Mouse (Mus musculus) testis, adult 2 months (tissue): ENCODE results near the gene Foxc2. TPM values are rescaled to one million over a fixed set of nuclear protein-coding genes. Genes with fewer than 3 reads are reported as not detected.

Experiments
- H3K27ac ChIP-seq: fragments of 200-500 bp; 2 replicates; pipeline ENCODE4 v1.5.1; 2012; ENCODE audit warnings: low read depth, low read length; ENCODE audit not compliant: control insufficient read depth, insufficient read depth
- H3K27me3 ChIP-seq: fragments of 200-500 bp; 2 replicates; pipeline ENCODE4 v1.6.1; 2012; ENCODE audit warnings: mild to moderate bottlenecking, low read length, moderate library complexity; ENCODE audit not compliant: control insufficient read depth, insufficient read depth
- H3K36me3 ChIP-seq: fragments of 200-500 bp; 2 replicates; pipeline ENCODE4 v1.6.1; 2012; ENCODE audit warnings: mild to moderate bottlenecking, low read length; ENCODE audit not compliant: control insufficient read depth, insufficient read depth
- H3K4me1 ChIP-seq: fragments of 200-500 bp; 2 replicates; pipeline ENCODE4 v1.6.1; 2012; ENCODE audit warnings: low read length; ENCODE audit not compliant: control insufficient read depth, insufficient read depth
- H3K4me3 ChIP-seq: fragments of 200-500 bp; 2 replicates; pipeline ENCODE4 v1.5.1; 2012; ENCODE audit warnings: low read depth, mild to moderate bottlenecking, low read length, moderate library complexity, mixed read lengths; ENCODE audit not compliant: control insufficient read depth
- CTCF ChIP-seq: fragments of 200-500 bp; IDR thresholded peaks from 2 replicates; pipeline ENCODE4 v1.5.1; 2012; ENCODE audit warnings: low read depth, mild to moderate bottlenecking, inconsistent platforms, low read length, moderate library complexity; ENCODE audit not compliant: control insufficient read depth, insufficient read depth, insufficient replicate concordance
- POLR2A ChIP-seq: fragments of 200-500 bp; IDR thresholded peaks from 2 replicates; pipeline ENCODE4 v1.6.1; 2012; ENCODE audit warnings: low read depth, mild to moderate bottlenecking, inconsistent platforms, low read length, moderate library complexity; ENCODE audit not compliant: control insufficient read depth
- polyA plus RNA-seq: library from polyadenylated mRNA; depleted of rRNA; stranded (reverse); fragments of >200 nt; gene quantifications from 2 replicates; pipeline ENCODE4 v1.2.3, GENCODE M21; 2012

Gene Foxc2
- polyA plus RNA-seq, 1 experiment: 0.20 TPM

- Histone ChIP-seq H3K27ac (no peak overlapping the region), H3K4me3 (no peak overlapping the region), H3K36me3 (no peaks in the 10 kb centered on the region), H3K27me3 (peaks cover 2% of the 10 kb centered on the region), H3K4me1 (peaks cover 6% of the 10 kb centered on the region; the same call in 1 of the 2 replicates)
- TF ChIP-seq POLR2A (no peak), CTCF (no peak)
Observed at GRCm38 (mm10) chr8:121121704-121122103, 5.7 kb downstream of the Foxc2 start.

- no peak overlapping the region for H3K4me3 ChIP-seq
- no peak for TF ChIP-seq POLR2A
- TF ChIP-seq CTCF: no peak
- H3K27me3 ChIP-seq: peaks cover 2% of the 10 kb centered on the region
- H3K4me1 ChIP-seq: peaks cover 4% of the 10 kb centered on the region; the same call in 1 of the 2 replicates
- no peaks in the 10 kb centered on the region for H3K36me3 ChIP-seq
- H3K27ac ChIP-seq: no peak overlapping the region
Observed at GRCm38 (mm10) chr8:121122368-121122767, 6.4 kb downstream of the Foxc2 start.

- no peaks in the 10 kb centered on the region for H3K36me3 ChIP-seq
- peaks cover 1% of the 10 kb centered on the region for H3K27me3 ChIP-seq
- TF ChIP-seq POLR2A (no peak), CTCF (no peak)
- no peak overlapping the region for H3K27ac ChIP-seq
- no peak overlapping the region for H3K4me3 ChIP-seq
- H3K4me1 ChIP-seq: peaks cover 4% of the 10 kb centered on the region; the same call in 1 of the 2 replicates
Observed at GRCm38 (mm10) chr8:121123113-121123512, 7.1 kb downstream of the Foxc2 start.

- H3K4me1 ChIP-seq: peaks cover 7% of the 10 kb centered on the region
- H3K27ac ChIP-seq: no peak overlapping the region
- no peaks in the 10 kb centered on the region for H3K36me3 ChIP-seq
- no peak for TF ChIP-seq CTCF
- no peak for TF ChIP-seq POLR2A
- no peak overlapping the region for H3K4me3 ChIP-seq
- no peaks in the 10 kb centered on the region; the same call in none of the 2 replicates for H3K27me3 ChIP-seq
Observed at GRCm38 (mm10) chr8:121124547-121125239, 8.7 kb downstream of the Foxc2 start.

GRCm38 (mm10) chr8:121125311-121125876 is 9.4 kb downstream of the Foxc2 start:
- Histone ChIP-seq H3K4me1 (peaks cover 7% of the 10 kb centered on the region), H3K36me3 (no peaks in the 10 kb centered on the region), H3K4me3 (no peak overlapping the region), H3K27me3 (no peaks in the 10 kb centered on the region; the same call in none of the 2 replicates), H3K27ac (no peak overlapping the region)
- TF ChIP-seq POLR2A (no peak), CTCF (peak; percentile 6; the same call in 1 of the 2 replicates)

GRCm38 (mm10) chr8:121126191-121126590 is 10.2 kb downstream of the Foxc2 start:
- Histone ChIP-seq H3K36me3 (no peaks in the 10 kb centered on the region), H3K4me3 (no peak overlapping the region), H3K27me3 (no peaks in the 10 kb centered on the region; the same call in none of the 2 replicates), H3K4me1 (peaks cover 7% of the 10 kb centered on the region), H3K27ac (no peak overlapping the region)
- no peak for TF ChIP-seq POLR2A
- TF ChIP-seq CTCF: no peak

- no peak overlapping the region for H3K27ac ChIP-seq
- peaks cover 7% of the 10 kb centered on the region for H3K4me1 ChIP-seq
- H3K4me3 ChIP-seq: no peak overlapping the region
- H3K36me3 ChIP-seq: no peaks in the 10 kb centered on the region
- H3K27me3 ChIP-seq: no peaks in the 10 kb centered on the region; the same call in none of the 2 replicates
- TF ChIP-seq POLR2A: no peak
- no peak for TF ChIP-seq CTCF
Observed at GRCm38 (mm10) chr8:121126694-121127093, 10.7 kb downstream of the Foxc2 start.
